Mouse (Mus musculus): ENCODE data around the gene S100a4. TPM values are rescaled to one million over a fixed set of nuclear protein-coding genes. Genes with fewer than 3 reads are reported as not detected.

Gene S100a4
- total and polyA plus RNA-seq, 2 experiments from 2014 or later = 2.5 TPM; not detected in 1

GRCm38 (mm10) chr3:90600458-90601195 is 2.9 kb upstream of the S100a4 start:
- 88% methylated on average over 8 of the region's 8 CpGs for WGBS
- H3K36me3 ChIP-seq (ENCODE audit: insufficient read depth, low read length) = no peaks in the 10 kb centered on the region

DNA sequence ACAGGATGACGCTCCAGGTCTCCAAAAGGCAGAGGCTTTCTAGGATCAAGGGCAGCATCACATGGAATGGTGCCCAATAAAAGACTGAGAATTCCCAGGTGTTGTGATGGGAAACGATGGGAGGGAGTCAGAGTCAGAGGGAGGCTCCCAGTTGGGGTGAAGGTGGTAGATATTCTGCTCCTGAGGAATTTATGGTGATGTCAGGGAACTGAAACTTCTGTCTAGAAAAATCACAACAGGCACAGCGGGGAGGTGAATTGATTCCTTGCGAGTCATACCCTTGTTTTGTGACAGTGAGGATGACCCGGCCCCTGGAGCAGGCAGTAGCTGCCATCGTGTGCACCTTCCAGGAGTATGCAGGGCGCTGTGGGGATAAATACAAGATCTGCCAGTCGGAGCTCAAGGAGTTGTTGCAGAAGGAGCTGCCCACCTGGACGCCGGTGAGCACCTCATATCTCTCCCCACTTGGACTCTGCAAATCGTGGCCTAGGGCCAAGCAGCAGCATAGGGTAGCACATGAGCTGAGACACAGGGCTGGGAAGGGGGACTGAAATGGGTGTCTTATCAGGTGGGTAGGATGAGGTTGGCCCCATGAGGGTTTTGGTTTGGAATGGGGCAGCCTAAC is 2.0 kb upstream of the S100a4 start, which contains the start of gene Gm42674:
Gene Gm42674 (plus strand): TSS at position 419 of the 625 bp plus-strand sequence.
- ATAC-seq (ENCODE audit: low FRiP score) (no peak), DNase-seq (ENCODE audit: low spot score) (no peak)
- Histone ChIP-seq H3K4me1 (ENCODE audit: insufficient read depth, low read length) (no peaks in the 10 kb centered on the region), H3K27me3 (ENCODE audit: insufficient read depth, low read length) (no peaks in the 10 kb centered on the region), H3K9me3 (ENCODE audit: low read length) (no peaks in the 10 kb centered on the region), H3K4me2 (ENCODE audit: low read depth, low read length, poor library complexity, severe bottlenecking) (no peak within 1 kb of the TSS), H3K27ac (ENCODE audit: low read depth, low read length) (no peak within 1 kb of the TSS), H3K9ac (replicated peaks; ENCODE audit: low read length, poor library complexity, severe bottlenecking) (no peak within 1 kb of the TSS), H3K36me3 (ENCODE audit: insufficient read depth, low read length) (no peaks in the 10 kb centered on the region), H3K4me3 (ENCODE audit: low read depth, low read length) (no peak within 1 kb of the TSS)
- WGBS = 85% methylated on average over 11 of the region's 11 CpGs
- TF ChIP-seq CTCF (IDR thresholded peaks at IDR 0.05) = no peak

More at GRCm38 (mm10) chr3:90600458-90601195, 2.9 kb upstream of the S100a4 start:
- DNase-seq (ENCODE audit: low spot score) (no peak), ATAC-seq (ENCODE audit: low FRiP score) (no peak)
- Histone ChIP-seq H3K27ac (ENCODE audit: low read depth, low read length) (no peak overlapping the region), H3K9ac (replicated peaks; ENCODE audit: low read length, poor library complexity, severe bottlenecking) (no peak overlapping the region), H3K4me1 (ENCODE audit: insufficient read depth, low read length) (no peaks in the 10 kb centered on the region), H3K4me3 (ENCODE audit: low read depth, low read length) (no peak overlapping the region), H3K27me3 (ENCODE audit: insufficient read depth, low read length) (no peaks in the 10 kb centered on the region), H3K9me3 (ENCODE audit: low read length) (no peaks in the 10 kb centered on the region), H3K4me2 (ENCODE audit: low read depth, low read length, poor library complexity, severe bottlenecking) (no peak overlapping the region)
- no peak for TF ChIP-seq CTCF (IDR thresholded peaks at IDR 0.05)

DNA sequence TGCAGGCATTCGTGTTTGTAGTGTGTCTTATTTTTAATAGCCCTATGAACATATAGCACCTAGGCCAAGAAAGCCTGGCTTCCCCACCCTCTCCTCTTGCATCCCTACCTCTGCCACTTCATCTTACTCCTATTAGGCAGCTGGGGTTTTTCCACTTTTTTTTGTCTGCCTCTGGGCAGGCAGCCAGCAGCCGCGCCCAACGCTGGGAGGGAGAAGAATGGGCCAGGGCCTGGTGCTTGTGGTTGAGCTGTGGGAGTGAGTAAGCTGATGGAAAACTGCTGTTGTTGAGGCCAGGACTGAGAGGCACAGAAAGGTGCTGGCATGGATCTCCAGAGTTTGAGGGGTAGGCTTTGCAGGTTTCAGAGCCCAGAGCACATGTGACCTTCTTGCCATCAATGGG is 845 bp downstream of the S100a4 start:
- H3K9me3 ChIP-seq (ENCODE audit: low read length) = no peaks in the 10 kb centered on the region
- H3K9ac ChIP-seq (replicated peaks; ENCODE audit: low read length, poor library complexity, severe bottlenecking) = no peak overlapping the region
- TF ChIP-seq CTCF (IDR thresholded peaks at IDR 0.05) = no peak
- H3K4me1 ChIP-seq (ENCODE audit: insufficient read depth, low read length) = no peaks in the 10 kb centered on the region
- no peak for ATAC-seq (ENCODE audit: low FRiP score)
- no peaks in the 10 kb centered on the region for H3K27me3 ChIP-seq (ENCODE audit: insufficient read depth, low read length)
- H3K36me3 ChIP-seq (ENCODE audit: insufficient read depth, low read length) = no peaks in the 10 kb centered on the region
- no peak overlapping the region for H3K4me2 ChIP-seq (ENCODE audit: low read depth, low read length, poor library complexity, severe bottlenecking)
- H3K27ac ChIP-seq (ENCODE audit: low read depth, low read length) = no peak overlapping the region
- H3K4me3 ChIP-seq (ENCODE audit: low read depth, low read length) = no peak overlapping the region
- no peak for DNase-seq (ENCODE audit: low spot score)
- 51% methylated on average over 4 of the region's 4 CpGs for WGBS

DNA sequence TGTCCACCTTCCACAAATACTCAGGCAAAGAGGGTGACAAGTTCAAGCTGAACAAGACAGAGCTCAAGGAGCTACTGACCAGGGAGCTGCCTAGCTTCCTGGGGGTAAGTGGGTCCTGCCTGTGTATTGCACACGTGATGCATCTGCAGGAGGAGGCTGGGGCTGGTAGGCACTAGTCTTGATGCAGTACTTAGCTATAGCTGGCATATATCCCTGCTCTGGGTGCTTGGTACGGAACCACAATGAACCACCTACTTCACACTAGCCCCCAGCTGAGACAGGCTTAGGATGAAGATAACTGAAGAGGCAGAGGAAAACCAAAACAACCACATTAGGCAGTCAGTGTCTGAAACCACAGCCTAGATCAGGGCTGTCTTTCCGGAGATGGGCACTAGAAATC is 1.5 kb downstream of the S100a4 start:
- no peak for ATAC-seq (ENCODE audit: low FRiP score)
- WGBS = 96% methylated on average over 3 of the region's 3 CpGs
- no peak for TF ChIP-seq CTCF (IDR thresholded peaks at IDR 0.05)

GRCm38 (mm10) chr3:90605736-90606135 is 2.2 kb downstream of the S100a4 start:
- Histone ChIP-seq H3K27ac (ENCODE audit: low read depth, low read length) (no peak overlapping the region), H3K4me2 (ENCODE audit: low read depth, low read length, poor library complexity, severe bottlenecking) (no peak overlapping the region), H3K4me1 (ENCODE audit: insufficient read depth, low read length) (no peaks in the 10 kb centered on the region), H3K9ac (replicated peaks; ENCODE audit: low read length, poor library complexity, severe bottlenecking) (no peak overlapping the region), H3K9me3 (ENCODE audit: low read length) (no peaks in the 10 kb centered on the region), H3K4me3 (ENCODE audit: low read depth, low read length) (no peak overlapping the region), H3K27me3 (ENCODE audit: insufficient read depth, low read length) (no peaks in the 10 kb centered on the region), H3K36me3 (ENCODE audit: insufficient read depth, low read length) (no peaks in the 10 kb centered on the region)
- 84% methylated on average over 2 of the region's 2 CpGs for WGBS
- no peak for DNase-seq (ENCODE audit: low spot score)
- no peak for ATAC-seq (ENCODE audit: low FRiP score)
- no peak for TF ChIP-seq CTCF (IDR thresholded peaks at IDR 0.05)

More for the DNA sequence above, 1.5 kb downstream of the S100a4 start:
- H3K4me3 ChIP-seq (ENCODE audit: low read depth, low read length) = no peak overlapping the region
- no peak overlapping the region for H3K27ac ChIP-seq (ENCODE audit: low read depth, low read length)
- H3K9me3 ChIP-seq (ENCODE audit: low read length) = no peaks in the 10 kb centered on the region
- no peak for DNase-seq (ENCODE audit: low spot score)
- no peak overlapping the region for H3K9ac ChIP-seq (replicated peaks; ENCODE audit: low read length, poor library complexity, severe bottlenecking)
- H3K4me2 ChIP-seq (ENCODE audit: low read depth, low read length, poor library complexity, severe bottlenecking) = no peak overlapping the region
- no peaks in the 10 kb centered on the region for H3K36me3 ChIP-seq (ENCODE audit: insufficient read depth, low read length)
- H3K27me3 ChIP-seq (ENCODE audit: insufficient read depth, low read length) = no peaks in the 10 kb centered on the region
- no peaks in the 10 kb centered on the region for H3K4me1 ChIP-seq (ENCODE audit: insufficient read depth, low read length)

- DNase-seq (ENCODE audit: low spot score) = no peak
- no peak for ATAC-seq (ENCODE audit: low FRiP score)
- no peak for TF ChIP-seq CTCF (IDR thresholded peaks at IDR 0.05)
- Histone ChIP-seq H3K9ac (replicated peaks; ENCODE audit: low read length, poor library complexity, severe bottlenecking) (no peak overlapping the region), H3K4me2 (ENCODE audit: low read depth, low read length, poor library complexity, severe bottlenecking) (no peak overlapping the region), H3K4me3 (ENCODE audit: low read depth, low read length) (no peak overlapping the region), H3K4me1 (ENCODE audit: insufficient read depth, low read length) (no peaks in the 10 kb centered on the region), H3K36me3 (ENCODE audit: insufficient read depth, low read length) (no peaks in the 10 kb centered on the region), H3K27me3 (ENCODE audit: insufficient read depth, low read length) (no peaks in the 10 kb centered on the region), H3K9me3 (ENCODE audit: low read length) (no peaks in the 10 kb centered on the region), H3K27ac (ENCODE audit: low read depth, low read length) (no peak overlapping the region)
- 92% methylated on average over 6 of the region's 6 CpGs for WGBS
Observed at GRCm38 (mm10) chr3:90606185-90606584, 2.6 kb downstream of the S100a4 start.

Measured in midbrain, postnatal 0 days (tissue).